Mouse (Mus musculus): ENCODE results near the gene Gpx5. TPM values are rescaled to one million over a fixed set of nuclear protein-coding genes. Genes with fewer than 3 reads are reported as not detected.

The Gpx5 gene
- total RNA-seq, 2 experiments from 2014 or later: not detected

DNA sequence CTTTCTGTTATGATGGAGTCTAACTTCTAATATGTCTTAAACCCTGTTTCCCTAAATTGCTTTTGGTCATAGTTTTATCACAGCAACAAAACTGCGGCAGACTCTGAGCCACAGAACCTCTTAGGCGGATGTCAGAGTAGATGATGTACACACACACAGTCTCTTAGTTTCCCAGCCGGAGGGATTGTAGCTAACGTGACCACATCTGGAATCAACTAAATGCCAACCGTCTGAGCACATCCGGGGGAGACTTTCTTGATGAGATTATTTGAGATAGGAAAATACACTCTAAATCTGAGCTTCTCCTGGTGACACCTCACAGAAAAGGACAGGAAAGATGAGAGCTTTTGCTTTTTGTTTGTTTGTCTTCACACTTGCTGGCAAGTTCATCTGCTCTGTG, 55.4 kb downstream of the Gpx5 start:
- intact Hi-C loops (cut with DNase I): no loop called here
- DNase-seq: no peak

DNA sequence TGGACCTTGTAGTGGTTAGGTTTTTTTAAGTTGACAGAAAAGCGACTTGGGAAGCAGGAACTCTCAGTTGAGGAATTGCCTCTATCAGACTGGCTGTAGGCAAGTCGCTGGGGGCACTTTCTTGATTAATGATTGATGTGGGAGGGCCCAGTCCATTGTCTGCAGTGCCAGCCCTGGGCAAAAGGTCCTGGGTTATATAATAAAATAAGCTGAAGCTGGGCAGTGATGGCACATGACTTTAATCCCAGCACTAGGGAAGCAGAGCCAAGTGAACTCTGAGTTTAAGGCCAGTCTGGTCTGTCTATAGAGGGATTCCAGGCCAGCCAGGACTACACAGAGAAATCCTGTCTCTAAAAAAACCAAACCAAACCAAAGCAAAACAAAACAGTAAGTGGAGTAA, 55.8 kb downstream of the Gpx5 start:
- intact Hi-C loops (cut with DNase I): no loop called here
- DNase-seq: no peak

Other genes starting within 250 kb of the Gpx5 start
- gene Olfr1370, start 217.8 kb downstream of the Gpx5 start, total RNA-seq (2021): not detected
- not detected for gene Olfr1369-ps1, start 181.2 kb downstream of the Gpx5 start, total RNA-seq (2021)
- gene Olfr263, start 163.1 kb downstream of the Gpx5 start, total RNA-seq (2021): not detected
- not detected for gene Olfr1368, start 146.9 kb downstream of the Gpx5 start, total RNA-seq (2021)
- gene Trim27, start 113.3 kb downstream of the Gpx5 start, total RNA-seq (2021): 10 to 100 TPM; 57.6 to 65.0 TPM
- gene Gpx6, start 19.4 kb upstream of the Gpx5 start, total RNA-seq (2021): not detected
- gene Olfr1367, start 54.2 kb upstream of the Gpx5 start, total RNA-seq (2021): not detected
- 10 to 100 TPM; 11.0 to 11.3 TPM for gene Zscan12, start 70.1 kb upstream of the Gpx5 start, total RNA-seq (2021)
- gene Zkscan3, start 110.0 kb upstream of the Gpx5 start, total RNA-seq (2021): 10 to 100 TPM; 49.4 to 56.1 TPM
- 1 to 10 TPM; 1.3 to 2.2 TPM for gene Pgbd1, start 148.3 kb upstream of the Gpx5 start, total RNA-seq (2021)
- gene Zscan26, start 161.0 kb upstream of the Gpx5 start, total RNA-seq (2021): 10 to 100 TPM; 27.0 to 28.7 TPM
- 1 to 10 TPM in 1 of 2 experiments, under 1 TPM in 1; 0.97 to 1.5 TPM for gene Nkapl, start 175.8 kb upstream of the Gpx5 start, total RNA-seq (2021)
- 1 to 10 TPM; 7.8 to 8.8 TPM for gene Zkscan4, start 186.2 kb upstream of the Gpx5 start, total RNA-seq (2021)
- gene Gm10065, start 186.7 kb upstream of the Gpx5 start, total RNA-seq (2021): not detected
- gene AK157302, start 202.5 kb upstream of the Gpx5 start, total RNA-seq (2021): 10 to 100 TPM; 11.3 to 14.5 TPM
- 10 to 100 TPM; 36.2 to 49.5 TPM for gene Gm11273, start 208.7 kb upstream of the Gpx5 start, total RNA-seq (2021)
- 10 to 100 TPM; 13.7 to 13.9 TPM for gene Zkscan8, start 238.4 kb upstream of the Gpx5 start, total RNA-seq (2021)